Mouse (Mus musculus) lung, embryonic 16.5 days (tissue): ENCODE results near the gene Cdh4. TPM values are rescaled to one million over a fixed set of nuclear protein-coding genes. Genes with fewer than 3 reads are reported as not detected.

Experiments
- ATAC-seq: fragments of 200-750 bp; cut with Nextera tagmentation; 2 replicates; pipeline ENCODE4 v1.8.0; 2017; ENCODE audit warnings: low read depth, mild to moderate bottlenecking, moderate library complexity
- H3K27ac ChIP-seq: fragments of 300-500 bp; sonication (generic); 2 replicates; pipeline ENCODE4 v1.5.1; 2014; ENCODE audit warnings: mild to moderate bottlenecking, control low read depth, low read length
- H3K27me3 ChIP-seq: fragments of 300-500 bp; sonication (generic); 2 replicates; pipeline ENCODE4 v1.6.1; 2014; ENCODE audit warnings: low read depth, low read length, mixed read lengths; ENCODE audit not compliant: control insufficient read depth, insufficient read depth
- H3K36me3 ChIP-seq: fragments of 300-500 bp; sonication (generic); 2 replicates; pipeline ENCODE4 v1.6.1; 2014; ENCODE audit warnings: low read length; ENCODE audit not compliant: control insufficient read depth, insufficient read depth
- H3K4me1 ChIP-seq: fragments of 300-500 bp; sonication (generic); replicated peaks from 2 replicates; pipeline ENCODE4 v1.6.1; 2014; ENCODE audit warnings: low read length, mixed read lengths; ENCODE audit not compliant: control insufficient read depth, insufficient read depth
- H3K4me2 ChIP-seq: fragments of 300-500 bp; sonication (generic); 2 replicates; pipeline ENCODE4 v1.6.1; 2014; ENCODE audit warnings: low read depth, low read length, control low read depth
- H3K4me3 ChIP-seq: fragments of 300-500 bp; sonication (generic); 2 replicates; pipeline ENCODE4 v1.5.1; 2014; ENCODE audit warnings: mild to moderate bottlenecking, low read length, control low read depth
- H3K9ac ChIP-seq: fragments of 300-500 bp; sonication (generic); 2 replicates; pipeline ENCODE4 v1.6.1; 2014; ENCODE audit warnings: low read length, control low read depth
- H3K9me3 ChIP-seq: fragments of 300-500 bp; sonication (generic); 2 replicates; pipeline ENCODE4 v1.6.1; 2016; ENCODE audit warnings: low read length; ENCODE audit not compliant: control insufficient read depth
- WGBS: fragments of 180-500 bp; shearing (Covaris S2); extraction: QIAGEN DNeasy Blood & Tissue Kit; methylation state at CpG from one replicate; pipeline ENCODE4 v1.1.7; 2014; 5-methylcytosine and 5-hydroxymethylcytosine counted together
- polyA plus RNA-seq: library from polyadenylated mRNA; unstranded; fragments of >200 nt; fragmentation: Nextera tagmentation; extraction: Ambion mirVana; gene quantifications from 2 replicates; pipeline ENCODE4 v1.2.1, GENCODE M21; 2015

The Cdh4 gene
- polyA plus RNA-seq, 1 experiment from 2014 or later, result 7.0 TPM

- H3K27ac ChIP-seq, result no peak overlapping the region
- H3K4me3 ChIP-seq, result no peak overlapping the region
- no peak overlapping the region for H3K4me2 ChIP-seq
- no peaks in the 10 kb centered on the region for H3K27me3 ChIP-seq
- no peak overlapping the region for H3K9ac ChIP-seq
- H3K4me1 ChIP-seq, result no peaks in the 10 kb centered on the region
- 35% methylated on average over 9 of the region's 9 CpGs for WGBS
- no peaks in the 10 kb centered on the region for H3K36me3 ChIP-seq
- no peaks in the 10 kb centered on the region for H3K9me3 ChIP-seq
- ATAC-seq, result no peak
These were observed 97.5 kb downstream of the Cdh4 start for GRCm38 (mm10) chr2:179539532-179540245.

DNA sequence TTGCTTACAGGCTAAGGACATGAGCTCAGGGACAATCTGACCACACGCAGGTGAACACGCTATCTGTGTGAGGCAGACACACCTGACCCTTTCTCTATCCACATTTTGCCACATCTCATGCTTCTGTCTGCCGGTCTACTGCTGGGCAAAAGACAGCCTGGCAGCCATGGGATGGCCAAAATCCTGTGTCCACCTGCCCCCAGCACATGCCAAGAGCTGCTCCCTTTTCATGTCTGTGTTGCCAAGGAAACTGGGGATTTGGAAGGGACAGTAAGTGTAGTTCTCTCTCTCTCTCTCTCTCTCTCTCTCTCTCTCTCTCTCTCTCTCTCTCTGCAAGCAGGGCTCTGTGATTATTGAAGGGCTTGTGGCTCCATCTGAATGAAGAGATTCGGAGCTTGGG is 98.9 kb downstream of the Cdh4 start:
- H3K27ac ChIP-seq, result no peak overlapping the region
- no peak overlapping the region for H3K4me3 ChIP-seq
- no peak overlapping the region for H3K9ac ChIP-seq
- 95% methylated on average over 4 of the region's 4 CpGs for WGBS
- H3K9me3 ChIP-seq, result no peaks in the 10 kb centered on the region
- H3K36me3 ChIP-seq, result no peaks in the 10 kb centered on the region
- ATAC-seq, result no peak
- no peak overlapping the region for H3K4me2 ChIP-seq
- H3K4me1 ChIP-seq, result no peaks in the 10 kb centered on the region
- no peaks in the 10 kb centered on the region for H3K27me3 ChIP-seq

DNA sequence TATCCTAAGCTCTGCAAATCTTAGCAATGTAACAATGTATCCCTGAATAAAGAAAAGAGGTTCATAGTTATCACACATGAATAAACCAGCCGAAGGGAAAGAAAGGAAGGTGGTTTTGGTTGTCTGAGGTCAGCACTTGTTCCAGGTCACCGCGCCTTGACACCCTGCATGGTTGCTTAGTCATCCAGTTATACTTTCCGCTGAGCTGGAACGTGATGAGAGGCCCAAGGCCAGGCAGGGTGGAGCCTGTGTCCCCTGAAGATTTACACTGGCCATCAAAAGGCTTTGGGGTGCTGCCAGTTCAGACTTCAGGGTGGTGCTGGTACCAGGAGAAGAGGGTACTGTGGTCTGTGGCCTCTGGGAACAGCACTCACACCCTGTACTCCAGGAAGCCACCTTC is 105.4 kb downstream of the Cdh4 start:
- no peak for ATAC-seq

GRCm38 (mm10) chr2:179555928-179556327 is 113.7 kb downstream of the Cdh4 start:
- no peak overlapping the region for H3K27ac ChIP-seq
- no peaks in the 10 kb centered on the region for H3K36me3 ChIP-seq
- no peak for ATAC-seq
- H3K4me2 ChIP-seq, result no peak overlapping the region
- no peaks in the 10 kb centered on the region for H3K4me1 ChIP-seq
- 73% methylated on average over 4 of the region's 4 CpGs for WGBS
- no peaks in the 10 kb centered on the region for H3K9me3 ChIP-seq
- H3K4me3 ChIP-seq, result no peak overlapping the region
- no peak overlapping the region for H3K9ac ChIP-seq
- no peaks in the 10 kb centered on the region for H3K27me3 ChIP-seq

More for the DNA sequence above, 105.4 kb downstream of the Cdh4 start:
- no peaks in the 10 kb centered on the region for H3K9me3 ChIP-seq
- H3K36me3 ChIP-seq, result no peaks in the 10 kb centered on the region
- H3K4me3 ChIP-seq, result no peak overlapping the region
- 84% methylated on average over 5 of the region's 5 CpGs for WGBS
- H3K4me2 ChIP-seq, result no peak overlapping the region
- no peak overlapping the region for H3K27ac ChIP-seq
- H3K27me3 ChIP-seq, result no peaks in the 10 kb centered on the region
- H3K4me1 ChIP-seq, result no peaks in the 10 kb centered on the region
- H3K9ac ChIP-seq, result no peak overlapping the region

DNA sequence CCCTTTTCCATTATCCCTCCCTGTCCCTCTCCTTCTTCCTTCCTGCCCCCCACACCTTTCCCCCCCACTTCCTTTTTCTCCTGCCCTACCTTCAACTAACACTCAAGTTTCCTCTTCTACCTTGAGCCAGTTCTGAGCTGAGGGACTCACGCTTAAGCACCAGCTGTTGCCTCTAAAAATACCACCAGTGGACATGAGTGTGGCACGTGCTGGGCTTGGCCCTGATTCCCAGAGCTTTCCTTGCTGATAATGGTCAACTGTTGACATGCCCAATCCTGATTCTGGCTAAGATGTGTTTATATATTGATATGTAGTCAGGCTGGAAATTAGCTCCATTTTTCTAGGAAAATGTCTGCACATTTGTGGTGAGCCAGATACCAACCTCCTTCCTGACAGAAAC is 120.1 kb downstream of the Cdh4 start:
- Histone ChIP-seq H3K27me3 (no peaks in the 10 kb centered on the region), H3K9me3 (no peaks in the 10 kb centered on the region), H3K36me3 (no peaks in the 10 kb centered on the region), H3K4me3 (no peak overlapping the region), H3K9ac (no peak overlapping the region), H3K27ac (no peak overlapping the region), H3K4me2 (no peak overlapping the region), H3K4me1 (no peaks in the 10 kb centered on the region)
- ATAC-seq, result no peak
- 57% methylated on average over 2 of the region's 2 CpGs for WGBS

- no peaks in the 10 kb centered on the region for H3K36me3 ChIP-seq
- 10% methylated on average over 12 of the region's 12 CpGs for WGBS
- H3K4me1 ChIP-seq, result peaks cover 3% of the 10 kb centered on the region; the same call in 1 of the 2 replicates
- H3K27me3 ChIP-seq, result no peaks in the 10 kb centered on the region
- no peak overlapping the region for H3K4me3 ChIP-seq
- H3K9me3 ChIP-seq, result no peaks in the 10 kb centered on the region
- H3K4me2 ChIP-seq, result no peak overlapping the region
- H3K9ac ChIP-seq, result no peak overlapping the region
- no peak for ATAC-seq
- no peak overlapping the region for H3K27ac ChIP-seq
These were observed 123.4 kb downstream of the Cdh4 start for GRCm38 (mm10) chr2:179565611-179566010.

DNA sequence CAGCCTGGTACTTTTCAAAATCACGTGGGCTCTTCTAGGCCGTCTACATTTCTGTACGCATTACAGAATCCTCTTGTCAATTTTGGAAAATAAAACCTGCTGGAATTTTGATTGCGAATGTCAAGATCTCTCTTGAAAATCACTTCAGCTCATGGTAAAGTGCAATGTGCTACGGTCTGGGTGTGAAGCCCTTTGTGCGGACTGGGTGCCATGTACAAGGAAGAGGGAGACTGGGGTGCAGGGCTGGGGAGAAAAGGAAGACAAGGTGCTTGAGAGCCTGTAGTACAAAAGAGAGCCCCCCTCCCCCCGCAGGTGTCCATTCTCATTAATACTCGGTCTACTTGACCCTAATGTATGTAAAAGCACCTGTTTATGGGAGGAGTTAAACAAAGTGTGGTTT is 125.7 kb downstream of the Cdh4 start:
- H3K27me3 ChIP-seq, result no peaks in the 10 kb centered on the region
- 59% methylated on average over 8 of the region's 8 CpGs for WGBS
- no peak overlapping the region for H3K4me2 ChIP-seq
- H3K9ac ChIP-seq, result no peak overlapping the region
- peak; percentile 80 for ATAC-seq
- H3K4me3 ChIP-seq, result no peak overlapping the region
- peaks cover 5% of the 10 kb centered on the region; the same call in 1 of the 2 replicates for H3K4me1 ChIP-seq
- 0 out of 2 replicates have a peak overlapping the region, but pooled peaks have one; percentile 16 for H3K27ac ChIP-seq
- no peaks in the 10 kb centered on the region for H3K9me3 ChIP-seq
- no peaks in the 10 kb centered on the region for H3K36me3 ChIP-seq

DNA sequence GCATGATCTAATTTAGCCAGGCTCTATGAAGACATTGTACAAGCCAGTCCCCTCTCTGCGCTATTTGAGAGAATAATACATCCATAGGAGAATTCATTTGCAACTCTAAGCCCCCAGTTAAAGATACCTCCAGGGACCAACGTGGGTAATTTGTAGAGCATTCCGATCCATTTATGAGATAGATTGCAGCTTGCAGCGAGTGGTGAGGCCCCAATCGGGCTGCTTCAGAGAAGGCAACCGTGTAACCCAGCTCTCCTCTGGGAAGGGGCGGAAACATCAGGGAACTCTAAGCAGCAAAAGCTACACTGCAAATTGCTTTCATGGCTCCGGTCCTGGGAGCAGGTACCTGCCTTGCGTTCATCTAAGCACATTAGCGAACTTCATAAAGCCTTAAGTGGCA is 126.9 kb downstream of the Cdh4 start:
- Histone ChIP-seq H3K4me1 (peaks cover 5% of the 10 kb centered on the region; the same call in 1 of the 2 replicates), H3K4me3 (no peak overlapping the region), H3K9ac (no peak overlapping the region), H3K4me2 (no peak overlapping the region), H3K27ac (no peak overlapping the region), H3K27me3 (no peaks in the 10 kb centered on the region), H3K36me3 (no peaks in the 10 kb centered on the region), H3K9me3 (no peaks in the 10 kb centered on the region)
- 34% methylated on average over 10 of the region's 10 CpGs for WGBS
- ATAC-seq, result no peak

DNA sequence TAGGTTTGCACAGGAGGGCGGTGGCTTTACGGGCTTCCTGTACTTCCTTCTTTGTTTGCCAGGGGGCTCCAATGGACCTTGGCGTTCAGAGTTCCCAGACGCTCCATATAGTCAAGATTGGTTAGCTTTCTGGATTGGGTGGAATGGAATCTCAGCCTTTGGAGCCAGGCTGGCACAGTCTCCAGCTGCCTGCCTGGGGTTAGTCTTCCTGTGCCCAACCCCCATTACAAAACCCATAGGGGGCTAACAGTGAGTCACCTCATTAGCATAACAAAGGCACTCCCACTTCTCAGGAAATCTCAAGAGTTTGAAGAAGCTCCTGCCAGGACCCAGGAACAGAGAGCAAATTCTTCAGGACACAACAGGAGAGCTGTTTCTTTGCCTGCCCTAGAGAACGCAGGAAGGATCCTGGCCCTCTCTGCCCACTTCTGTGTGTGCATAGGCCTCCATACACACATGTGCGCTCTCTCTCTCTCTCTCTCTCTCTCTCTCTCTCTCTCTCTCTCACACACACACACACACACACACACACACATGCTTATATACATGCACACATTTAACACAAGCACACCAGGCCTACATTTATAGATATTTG is 129.0 kb downstream of the Cdh4 start:
- no peak overlapping the region for H3K4me2 ChIP-seq
- no peak overlapping the region for H3K27ac ChIP-seq
- no peak for ATAC-seq
- H3K36me3 ChIP-seq, result no peaks in the 10 kb centered on the region
- 31% methylated on average over 6 of the region's 6 CpGs for WGBS
- no peaks in the 10 kb centered on the region for H3K9me3 ChIP-seq
- H3K27me3 ChIP-seq, result no peaks in the 10 kb centered on the region
- no peak overlapping the region for H3K9ac ChIP-seq
- no peak overlapping the region for H3K4me3 ChIP-seq
- H3K4me1 ChIP-seq, result peaks cover 5% of the 10 kb centered on the region; the same call in 1 of the 2 replicates
